Mouse (Mus musculus): Measurements from ENCODE around the gene Gm4847.

Gm4847 gene

DNA sequence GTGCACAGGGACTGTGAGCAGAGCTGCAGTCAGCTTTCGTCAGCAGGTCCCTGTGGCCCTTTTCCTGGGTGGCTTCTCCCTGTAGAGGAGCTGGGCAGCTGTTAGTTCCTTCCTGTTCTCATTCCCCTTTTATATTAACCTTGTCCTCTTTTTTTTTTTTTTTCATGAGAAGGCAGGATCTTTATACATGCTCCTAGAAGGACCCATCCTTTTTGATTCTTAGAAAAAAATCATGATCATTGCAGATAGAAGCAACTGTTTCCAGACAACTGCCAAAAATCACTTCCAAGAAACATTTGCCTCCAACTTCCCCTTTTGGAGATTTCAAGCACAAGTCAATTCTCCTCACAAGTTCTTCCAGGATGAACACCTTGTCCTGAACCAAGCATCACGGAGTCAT, at the start of gene Gm4847:
Gene Gm4847 (minus strand): TSS at position 101 of the 400 bp plus-strand sequence.
- no peak for DNase-seq

DNA sequence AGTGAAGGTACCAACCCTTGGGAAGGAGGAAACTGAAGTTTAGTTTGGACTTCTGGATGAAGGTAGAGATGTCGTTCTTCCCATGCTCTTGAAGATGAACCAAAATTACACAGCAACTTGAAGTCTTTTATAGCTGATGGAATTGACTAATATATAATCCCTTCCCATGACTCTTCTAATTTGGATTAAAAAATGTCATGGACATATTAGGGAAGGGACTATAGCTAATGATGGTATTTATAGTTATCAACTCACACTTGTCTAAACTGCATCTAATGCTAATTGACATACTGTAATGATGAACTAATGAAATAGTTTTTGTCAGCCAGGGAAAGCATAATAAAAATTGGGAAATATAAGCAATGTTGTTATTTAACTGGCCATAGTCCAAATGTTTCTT, 34.3 kb upstream of the Gm4847 start, which contains the start of gene Fmo9:
Gene Fmo9 (minus strand): TSS at position 101 of the 400 bp plus-strand sequence.
- DNase-seq = no peak

DNA sequence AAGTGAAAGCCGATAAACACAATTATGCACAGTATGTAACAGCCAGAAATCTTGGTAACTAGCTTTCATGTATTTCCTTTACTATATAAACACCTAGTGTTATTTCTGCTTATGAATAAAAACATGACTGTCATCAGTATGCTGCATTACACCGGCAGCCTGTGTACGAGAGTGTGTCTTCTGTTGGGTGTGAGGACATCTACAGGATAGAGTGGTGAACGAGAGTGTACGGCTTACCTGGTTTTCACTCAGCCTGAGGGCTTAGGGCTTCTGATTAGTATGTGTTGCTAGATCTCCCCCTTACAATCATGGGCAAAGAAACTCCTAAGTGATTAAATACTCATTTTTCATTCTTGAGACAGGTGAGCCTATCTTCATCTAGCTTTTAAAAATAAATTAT, 21.8 kb upstream of the Gm4847 start:
- no peak for DNase-seq

DNA sequence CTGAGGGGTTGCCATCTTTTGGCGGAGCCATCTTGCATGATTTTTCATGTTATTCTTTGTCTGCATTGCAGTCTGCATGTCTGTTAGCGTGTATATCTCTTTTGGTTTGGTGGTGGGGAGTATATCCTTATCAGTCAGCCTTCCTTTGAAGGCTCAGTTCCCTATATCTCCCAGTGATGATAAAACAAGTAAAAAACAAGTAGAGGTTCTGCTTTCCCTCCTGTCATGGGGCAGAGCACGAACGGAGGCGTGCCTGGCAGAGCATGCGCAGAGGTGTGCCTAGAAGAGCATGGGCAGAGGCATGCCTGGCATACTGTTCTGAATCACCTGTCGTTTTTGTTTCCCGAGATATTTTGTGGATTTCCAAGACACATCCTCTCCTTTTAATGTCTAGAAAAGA, 13.3 kb upstream of the Gm4847 start:
- no peak for DNase-seq
